Mouse (Mus musculus): Measurements from ENCODE around the gene Dcst2.

The Dcst2 gene

GRCm38 (mm10) chr3:89408448-89408847 lies 46.7 kb downstream of the Dcst2 start:
- no peak for DNase-seq (ENCODE audit: extremely low spot score, low read depth, low spot score)

DNA sequence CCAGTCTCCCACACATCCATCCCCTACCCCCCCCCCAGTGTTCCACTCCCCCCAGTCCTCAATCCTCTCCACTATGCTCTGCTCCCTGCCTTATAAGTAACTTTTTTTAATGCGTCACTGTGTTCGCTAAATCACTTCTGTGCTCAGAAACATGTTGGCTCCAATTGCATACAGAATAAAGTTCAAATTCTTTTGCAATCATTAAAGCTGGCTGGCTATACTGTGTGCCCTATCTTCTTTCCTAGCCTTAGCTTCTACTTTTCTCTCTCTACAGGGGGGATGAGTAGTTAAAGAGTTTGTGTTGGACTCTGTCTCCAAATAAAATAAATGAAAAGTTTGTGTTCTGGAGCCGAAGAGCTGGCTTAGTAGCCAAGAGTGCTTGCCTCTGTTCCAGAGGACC lies 47.9 kb downstream of the Dcst2 start:
- DNase-seq (ENCODE audit: extremely low spot score, low read depth, low spot score), result no peak

DNA sequence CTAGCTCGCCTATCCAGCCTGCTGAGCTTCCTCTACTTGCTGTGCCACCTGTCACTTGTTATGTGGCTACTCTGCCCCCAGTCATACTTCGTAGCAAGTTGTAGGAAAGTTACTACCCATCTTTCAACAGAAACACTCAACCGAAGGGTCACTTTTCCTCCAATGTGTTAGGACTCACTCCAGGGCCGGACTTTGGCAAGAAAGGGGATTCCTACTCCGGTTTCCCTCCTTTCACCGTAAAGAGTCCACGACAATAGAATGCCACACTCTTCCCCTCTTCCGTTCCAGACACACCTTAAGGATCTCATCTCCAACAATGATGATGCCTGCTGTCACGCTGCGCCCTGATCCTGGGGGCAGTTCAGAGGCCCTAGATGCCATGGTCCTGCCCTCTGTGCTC lies 49.1 kb downstream of the Dcst2 start:
- no peak for DNase-seq (ENCODE audit: extremely low spot score, low read depth, low spot score)

DNA sequence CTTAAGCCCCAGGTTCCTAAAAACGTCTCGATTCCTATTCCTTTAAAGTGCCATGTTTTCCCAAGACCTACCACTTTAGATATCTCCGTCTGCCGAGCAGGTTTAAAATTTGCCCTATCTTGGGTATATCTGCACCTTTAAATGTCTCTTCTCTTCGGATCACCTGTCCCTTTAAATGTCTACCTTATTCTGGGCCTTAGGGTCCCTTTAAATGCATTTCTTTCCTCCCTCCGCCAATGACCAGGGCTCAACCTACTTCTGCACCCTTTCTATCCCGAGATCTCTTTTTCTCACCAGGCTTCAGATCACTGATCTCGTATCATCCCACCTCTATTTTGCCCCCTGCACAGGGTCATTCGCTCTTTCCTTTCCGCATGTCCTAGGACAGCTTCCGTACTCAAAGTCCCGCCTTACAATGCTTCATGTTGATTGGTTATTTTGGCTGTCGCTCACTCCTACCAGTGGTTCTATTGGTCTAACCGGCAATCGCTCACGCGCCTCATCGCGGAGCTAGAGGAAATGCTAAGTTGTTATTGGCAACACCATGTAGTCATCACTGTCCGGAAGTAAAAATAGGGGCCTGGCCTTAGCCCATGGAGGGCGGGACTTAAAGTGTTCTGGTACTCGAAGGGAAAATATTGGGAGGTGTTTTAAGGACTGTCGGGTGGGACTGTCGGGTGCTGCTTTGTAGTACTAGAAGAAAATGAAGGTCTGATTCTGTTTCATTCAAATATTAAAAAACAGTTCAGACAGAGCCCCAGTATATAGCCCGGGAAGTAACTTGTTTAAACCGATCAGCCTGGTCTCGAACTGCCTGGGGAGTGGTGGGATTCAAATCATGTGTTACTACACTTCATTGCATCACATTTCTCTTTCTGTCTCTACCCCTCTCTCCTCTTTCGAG lies 50.0 kb downstream of the Dcst2 start, which contains the start of gene Flad1:
Flad1 (minus strand) TSS at position 381 of the 904 bp plus-strand sequence.
- DNase-seq (ENCODE audit: extremely low spot score, low read depth, low spot score), result peak; percentile 100

- DNase-seq (ENCODE audit: extremely low spot score, low read depth, low spot score), result no peak
These were observed 54.4 kb downstream of the Dcst2 start for GRCm38 (mm10) chr3:89416158-89416557.

- no peak for DNase-seq (ENCODE audit: extremely low spot score, low read depth, low spot score)
These were observed 55.4 kb downstream of the Dcst2 start for GRCm38 (mm10) chr3:89417131-89417530.

DNA sequence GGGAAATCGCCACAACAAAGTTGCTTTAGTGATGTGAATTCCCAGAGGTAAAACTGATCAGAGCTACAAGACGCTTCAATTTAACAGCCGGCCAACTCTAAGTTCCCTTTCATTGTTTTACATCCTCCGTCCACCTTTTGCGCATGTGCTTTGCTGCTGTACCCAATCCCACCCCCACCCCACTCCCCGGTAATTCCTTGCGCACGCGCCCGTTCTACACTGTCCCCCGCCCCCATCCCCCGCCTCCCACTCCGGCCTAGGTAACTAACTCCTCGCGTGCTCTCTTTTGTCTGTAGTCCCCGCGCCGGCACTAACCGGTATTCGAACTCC lies 56.0 kb downstream of the Dcst2 start:
- no peak for DNase-seq (ENCODE audit: extremely low spot score, low read depth, low spot score)

DNA sequence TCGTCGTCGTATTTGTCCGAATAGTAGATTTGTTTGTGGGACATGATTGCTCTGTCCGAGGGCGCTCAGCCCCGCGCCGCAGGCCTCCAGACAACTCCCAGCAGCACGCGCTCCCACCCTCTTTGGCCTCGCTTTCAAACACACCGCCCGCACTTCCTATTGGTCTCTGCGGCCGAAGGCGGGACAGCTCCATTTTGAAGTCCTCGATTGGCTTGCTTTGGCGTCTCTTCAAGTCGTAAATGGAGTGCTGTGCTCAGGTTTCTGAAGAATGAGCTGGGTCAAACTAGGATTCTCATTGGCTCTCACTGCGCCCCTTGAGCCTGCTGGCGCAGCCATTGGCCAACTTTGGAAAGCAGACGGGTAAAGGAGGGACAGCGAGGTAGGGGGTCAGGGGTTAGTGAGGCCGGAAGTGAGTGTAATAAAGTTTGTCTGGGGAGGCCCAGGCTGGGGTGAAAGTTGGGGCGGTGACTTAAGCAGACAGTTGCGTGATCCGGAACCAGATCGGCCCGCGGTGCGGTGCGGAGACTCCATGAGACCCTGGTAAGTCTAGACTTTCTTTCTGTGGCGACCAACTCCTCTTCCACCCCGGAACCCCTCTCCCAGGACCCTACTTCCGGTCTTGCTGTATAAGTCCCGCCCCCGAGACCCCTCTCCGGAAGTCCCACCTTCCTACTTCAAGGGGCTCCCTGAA lies 56.5 kb downstream of the Dcst2 start, which contains the start of the genes Cks1b and Shc1:
Cks1b (minus strand) TSS at position 214 of the 691 bp plus-strand sequence.
Shc1 (plus strand) TSS at position 274 of the 691 bp plus-strand sequence.
- DNase-seq (ENCODE audit: extremely low spot score, low read depth, low spot score), result peak; percentile 98

DNA sequence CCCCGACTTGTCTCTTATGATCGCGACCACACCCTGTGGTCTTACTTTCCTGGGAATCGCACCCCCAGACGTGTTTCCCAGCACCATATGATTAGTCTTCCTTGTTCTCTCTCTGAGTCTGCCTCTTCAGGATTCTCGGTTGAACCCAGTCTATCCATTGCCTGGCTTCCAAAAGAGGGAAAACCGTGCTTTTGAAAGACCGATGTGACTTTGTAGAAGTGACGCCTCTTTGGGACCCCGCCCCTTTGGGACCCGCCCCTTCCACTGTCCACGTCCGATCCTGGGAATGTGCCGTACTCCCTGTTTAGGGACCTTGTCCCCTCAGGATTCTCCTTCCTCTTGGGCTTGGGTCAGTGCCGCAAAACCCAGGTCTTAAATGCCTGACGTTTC lies 57.1 kb downstream of the Dcst2 start:
- no peak for DNase-seq (ENCODE audit: extremely low spot score, low read depth, low spot score)

DNA sequence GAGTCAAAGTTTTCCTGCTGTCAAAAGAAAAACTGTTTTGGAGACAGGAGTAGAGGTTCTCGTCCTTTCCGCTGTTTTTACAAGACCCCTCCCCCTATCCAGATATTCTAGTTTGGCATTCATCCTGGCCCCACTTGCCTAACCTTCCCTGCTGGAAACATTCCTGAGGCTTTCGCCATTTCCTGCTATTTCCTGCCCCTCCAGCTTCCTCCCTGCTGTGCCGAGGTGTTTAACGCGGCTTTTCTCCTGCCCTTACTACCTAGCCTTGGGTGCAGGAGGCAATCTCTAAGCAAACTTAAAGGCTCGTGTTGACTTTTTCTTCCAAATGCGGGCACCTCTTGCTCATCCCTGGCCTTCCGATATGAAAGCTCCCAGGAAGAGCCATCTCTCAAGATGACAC lies 57.8 kb downstream of the Dcst2 start:
- no peak for DNase-seq (ENCODE audit: extremely low spot score, low read depth, low spot score)

- no peak for DNase-seq (ENCODE audit: extremely low spot score, low read depth, low spot score)
These were observed 58.2 kb downstream of the Dcst2 start for GRCm38 (mm10) chr3:89419981-89420380.

- DNase-seq (ENCODE audit: extremely low spot score, low read depth, low spot score), result no peak
These were observed 58.6 kb downstream of the Dcst2 start for GRCm38 (mm10) chr3:89420421-89420820.

- DNase-seq (ENCODE audit: extremely low spot score, low read depth, low spot score), result no peak
These were observed 59.4 kb downstream of the Dcst2 start for GRCm38 (mm10) chr3:89421002-89421774.

DNA sequence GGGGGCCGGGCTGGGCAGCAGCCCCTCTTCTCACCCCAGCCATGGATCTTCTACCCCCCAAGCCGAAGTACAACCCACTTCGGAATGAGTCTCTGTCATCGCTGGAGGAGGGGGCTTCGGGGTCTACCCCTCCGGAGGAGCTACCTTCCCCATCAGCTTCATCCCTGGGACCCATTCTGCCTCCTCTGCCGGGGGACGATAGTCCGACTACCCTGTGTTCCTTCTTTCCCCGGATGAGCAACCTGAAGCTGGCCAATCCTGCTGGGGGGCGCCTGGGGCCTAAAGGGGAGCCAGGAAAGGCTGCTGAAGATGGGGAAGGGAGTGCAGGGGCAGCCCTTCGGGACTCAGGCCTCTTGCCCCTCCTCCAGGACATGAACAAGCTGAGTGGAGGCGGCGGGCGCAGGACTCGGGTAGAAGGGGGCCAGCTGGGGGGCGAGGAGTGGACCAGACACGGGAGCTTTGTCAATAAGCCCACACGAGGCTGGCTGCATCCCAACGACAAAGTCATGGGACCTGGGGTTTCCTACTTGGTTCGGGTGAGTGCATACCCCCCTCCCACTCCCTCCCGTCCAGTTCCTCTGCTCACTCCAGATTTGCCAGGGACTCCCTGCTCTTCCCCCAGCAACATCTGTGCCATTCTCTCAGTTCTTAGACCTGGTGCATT lies 60.2 kb downstream of the Dcst2 start:
- DNase-seq (ENCODE audit: extremely low spot score, low read depth, low spot score), result no peak

DNA sequence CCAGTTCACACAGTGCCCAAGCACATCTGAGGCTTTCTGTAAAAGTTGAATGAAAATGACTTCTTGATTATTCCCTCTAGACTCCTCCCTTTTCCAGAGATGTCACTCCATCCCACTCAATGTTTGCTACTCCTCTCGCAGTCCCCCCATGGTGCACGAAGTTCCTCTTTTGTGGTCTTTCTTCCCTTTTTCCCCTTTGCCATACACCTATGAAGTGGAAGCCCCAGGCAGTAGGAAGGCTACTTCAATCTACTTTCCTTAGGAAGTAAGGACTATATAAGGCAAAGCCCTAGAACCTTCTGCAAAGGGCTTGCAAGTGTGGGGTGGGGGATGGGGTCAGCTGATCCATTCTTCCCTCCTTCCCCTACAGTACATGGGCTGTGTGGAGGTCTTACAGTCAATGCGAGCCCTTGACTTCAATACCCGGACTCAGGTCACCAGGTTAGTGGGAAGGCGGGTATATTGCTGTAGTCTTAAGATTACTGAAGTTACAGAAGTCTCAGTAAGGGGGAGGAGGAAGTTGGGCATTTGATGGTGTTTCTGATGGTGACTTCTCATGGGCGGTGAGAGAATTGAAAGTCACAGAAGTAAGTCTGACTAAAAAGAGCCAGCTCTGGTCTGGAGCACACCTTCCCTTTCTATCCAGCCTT lies 60.9 kb downstream of the Dcst2 start:
- no peak for DNase-seq (ENCODE audit: extremely low spot score, low read depth, low spot score)

- no peak for DNase-seq (ENCODE audit: extremely low spot score, low read depth, low spot score)
These were observed 62.8 kb downstream of the Dcst2 start for GRCm38 (mm10) chr3:89424416-89425140.

DNA sequence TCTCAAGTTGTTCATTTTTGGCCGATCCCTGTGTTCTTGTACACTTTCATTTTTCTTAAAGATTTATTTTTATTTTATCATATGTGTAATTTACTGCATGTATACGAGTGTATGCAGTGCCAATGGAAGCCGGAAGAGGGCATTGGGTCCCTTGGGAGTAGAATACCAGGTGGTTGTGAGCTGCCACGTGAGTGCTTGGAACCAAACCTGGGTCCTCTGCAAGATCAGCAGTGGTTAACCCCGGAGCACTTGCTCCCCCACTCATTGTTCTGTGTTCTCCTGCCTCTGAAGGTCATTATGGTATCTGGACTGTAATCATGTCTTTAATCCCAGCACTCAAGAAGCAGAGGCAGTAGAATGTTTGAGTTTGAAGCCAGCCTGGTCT lies 63.4 kb downstream of the Dcst2 start:
- DNase-seq (ENCODE audit: extremely low spot score, low read depth, low spot score), result no peak

DNA sequence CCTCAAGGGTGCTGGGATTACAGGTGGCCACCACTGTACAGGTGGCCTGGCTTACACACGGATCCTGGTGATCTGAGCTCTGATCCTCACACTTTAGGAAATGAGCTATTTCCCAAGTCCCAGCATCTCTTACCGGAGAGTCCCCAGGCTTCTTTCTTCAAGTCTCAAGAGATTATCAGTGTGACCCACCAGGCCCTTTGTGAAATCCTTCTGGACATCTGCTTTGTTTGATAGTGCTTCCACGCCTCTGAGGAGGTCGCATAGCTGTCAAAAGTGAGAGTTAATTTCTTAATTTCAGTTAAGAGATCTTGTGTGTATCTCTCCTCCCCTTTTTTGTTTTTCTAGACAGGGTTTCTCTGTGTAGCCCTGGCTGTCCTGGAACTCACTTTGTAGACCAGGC lies 64.1 kb downstream of the Dcst2 start:
- DNase-seq (ENCODE audit: extremely low spot score, low read depth, low spot score), result no peak
